Mouse (Mus musculus) lung, adult 2 months (tissue): Measurements from ENCODE around the gene Arhgap15.

Experiments
- CTCF ChIP-seq: fragments of 200-500 bp; IDR thresholded peaks from 2 replicates; pipeline ENCODE4 v1.5.1; 2011; ENCODE audit warnings: mild to moderate bottlenecking, low read length, control low read depth; ENCODE audit not compliant: insufficient read depth
- POLR2A ChIP-seq: fragments of 200-500 bp; IDR thresholded peaks from 2 replicates; pipeline ENCODE4 v1.6.1; 2011; ENCODE audit warnings: low read depth, mild to moderate bottlenecking, control low read depth, low read length, borderline replicate concordance; ENCODE audit errors: extremely low read depth

- TF ChIP-seq POLR2A (no peak), CTCF (no peak)
Measured at GRCm38 (mm10) chr2:44347781-44348180, 599.2 kb downstream of the Arhgap15 start.
